Mouse (Mus musculus): ENCODE data around the gene Rab31. TPM values are rescaled to one million over a fixed set of nuclear protein-coding genes. Genes with fewer than 3 reads are reported as not detected.

Rab31 gene
- polyA plus RNA-seq, 1 experiment from 2014 or later, result 60.8 TPM

GRCm38 (mm10) chr17:65743664-65744330, 28.8 kb downstream of the Rab31 start:
- Histone ChIP-seq H3K36me3 (peaks cover 19% of the 10 kb centered on the region), H3K4me1 (replicated peaks) (peaks cover 26% of the 10 kb centered on the region), H3K9me3 (0 out of 2 replicates have a peak, but pooled peaks cover 6% of the 10 kb centered on the region), H3K4me3 (no peak overlapping the region), H3K27me3 (ENCODE audit: insufficient read depth, poor library complexity, severe bottlenecking) (no peaks in the 10 kb centered on the region), H3K27ac (peak overlapping the region; percentile 50; the same call in 1 of the 2 replicates)
- 79% methylated on average over 11 of the region's 11 CpGs for WGBS
- DNase-seq (ENCODE audit: low spot score), result no peak

GRCm38 (mm10) chr17:65742969-65743368, 29.6 kb downstream of the Rab31 start:
- H3K4me3 ChIP-seq, result no peak overlapping the region
- peaks cover 19% of the 10 kb centered on the region for H3K36me3 ChIP-seq
- no peak overlapping the region for H3K27ac ChIP-seq
- H3K27me3 ChIP-seq (ENCODE audit: insufficient read depth, poor library complexity, severe bottlenecking), result no peaks in the 10 kb centered on the region
- 64% methylated on average over 4 of the region's 4 CpGs for WGBS
- H3K9me3 ChIP-seq, result 0 out of 2 replicates have a peak, but pooled peaks cover 6% of the 10 kb centered on the region
- peaks cover 26% of the 10 kb centered on the region for H3K4me1 ChIP-seq (replicated peaks)
- DNase-seq (ENCODE audit: low spot score), result no peak

- 65% methylated on average over 10 of the region's 10 CpGs for WGBS
- Histone ChIP-seq H3K27me3 (ENCODE audit: insufficient read depth, poor library complexity, severe bottlenecking) (no peaks in the 10 kb centered on the region), H3K4me3 (no peak overlapping the region), H3K27ac (no peak overlapping the region), H3K36me3 (peaks cover 19% of the 10 kb centered on the region), H3K9me3 (0 out of 2 replicates have a peak, but pooled peaks cover 6% of the 10 kb centered on the region), H3K4me1 (replicated peaks) (peaks cover 26% of the 10 kb centered on the region)
- no peak for DNase-seq (ENCODE audit: low spot score)
Measured at GRCm38 (mm10) chr17:65742245-65742905, 30.2 kb downstream of the Rab31 start.

- Histone ChIP-seq H3K4me3 (no peak overlapping the region), H3K9me3 (0 out of 2 replicates have a peak, but pooled peaks cover 6% of the 10 kb centered on the region), H3K36me3 (peaks cover 19% of the 10 kb centered on the region), H3K27ac (no peak overlapping the region), H3K4me1 (replicated peaks) (peaks cover 25% of the 10 kb centered on the region), H3K27me3 (ENCODE audit: insufficient read depth, poor library complexity, severe bottlenecking) (no peaks in the 10 kb centered on the region)
- DNase-seq (ENCODE audit: low spot score), result no peak
- 87% methylated on average over 4 of the region's 4 CpGs for WGBS
Measured at GRCm38 (mm10) chr17:65741565-65741964, 31.0 kb downstream of the Rab31 start.

- no peaks in the 10 kb centered on the region for H3K27me3 ChIP-seq (ENCODE audit: insufficient read depth, poor library complexity, severe bottlenecking)
- H3K4me1 ChIP-seq (replicated peaks), result peaks cover 18% of the 10 kb centered on the region
- H3K4me3 ChIP-seq, result no peak overlapping the region
- H3K36me3 ChIP-seq, result peaks cover 13% of the 10 kb centered on the region
- WGBS, result 88% methylated on average over 15 of the region's 15 CpGs
- peak overlapping the region; percentile 64; the same call in 1 of the 2 replicates for H3K27ac ChIP-seq
- 0 out of 2 replicates have a peak, but pooled peaks cover 2% of the 10 kb centered on the region for H3K9me3 ChIP-seq
- no peak for DNase-seq (ENCODE audit: low spot score)
Measured at GRCm38 (mm10) chr17:65739874-65740725, 32.5 kb downstream of the Rab31 start.

- Histone ChIP-seq H3K27ac (no peak overlapping the region), H3K36me3 (no peaks in the 10 kb centered on the region), H3K9me3 (no peaks in the 10 kb centered on the region), H3K4me3 (no peak overlapping the region), H3K27me3 (ENCODE audit: insufficient read depth, poor library complexity, severe bottlenecking) (no peaks in the 10 kb centered on the region), H3K4me1 (replicated peaks) (peaks cover 11% of the 10 kb centered on the region)
- 89% methylated on average over 6 of the region's 6 CpGs for WGBS
- no peak for DNase-seq (ENCODE audit: low spot score)
Measured at GRCm38 (mm10) chr17:65737622-65738021, 34.9 kb downstream of the Rab31 start.

- no peaks in the 10 kb centered on the region for H3K9me3 ChIP-seq
- H3K36me3 ChIP-seq, result no peaks in the 10 kb centered on the region
- no peak overlapping the region for H3K27ac ChIP-seq
- 91% methylated on average over 5 of the region's 5 CpGs for WGBS
- no peaks in the 10 kb centered on the region for H3K27me3 ChIP-seq (ENCODE audit: insufficient read depth, poor library complexity, severe bottlenecking)
- H3K4me1 ChIP-seq (replicated peaks), result peaks cover 7% of the 10 kb centered on the region
- DNase-seq (ENCODE audit: low spot score), result no peak
- H3K4me3 ChIP-seq, result no peak overlapping the region
Measured at GRCm38 (mm10) chr17:65737175-65737574, 35.4 kb downstream of the Rab31 start.

GRCm38 (mm10) chr17:65735088-65735487, 37.5 kb downstream of the Rab31 start:
- Histone ChIP-seq H3K9me3 (no peaks in the 10 kb centered on the region), H3K4me3 (no peak overlapping the region), H3K36me3 (no peaks in the 10 kb centered on the region), H3K4me1 (replicated peaks) (no peaks in the 10 kb centered on the region), H3K27ac (no peak overlapping the region), H3K27me3 (ENCODE audit: insufficient read depth, poor library complexity, severe bottlenecking) (no peaks in the 10 kb centered on the region)
- WGBS, result 94% methylated on average over 2 of the region's 2 CpGs
- no peak for DNase-seq (ENCODE audit: low spot score)

- Histone ChIP-seq H3K4me1 (replicated peaks) (0 out of 2 replicates have a peak, but pooled peaks cover 5% of the 10 kb centered on the region), H3K9me3 (no peaks in the 10 kb centered on the region), H3K27ac (no peak overlapping the region), H3K4me3 (no peak overlapping the region), H3K36me3 (no peaks in the 10 kb centered on the region), H3K27me3 (ENCODE audit: insufficient read depth, poor library complexity, severe bottlenecking) (no peaks in the 10 kb centered on the region)
- no peak for DNase-seq (ENCODE audit: low spot score)
- WGBS, result 93% methylated on average over 4 of the region's 4 CpGs
Measured at GRCm38 (mm10) chr17:65732666-65733065, 39.9 kb downstream of the Rab31 start.

GRCm38 (mm10) chr17:65731710-65732109, 40.8 kb downstream of the Rab31 start:
- 87% methylated on average over 9 of the region's 9 CpGs for WGBS
- Histone ChIP-seq H3K9me3 (no peaks in the 10 kb centered on the region), H3K27me3 (ENCODE audit: insufficient read depth, poor library complexity, severe bottlenecking) (no peaks in the 10 kb centered on the region), H3K36me3 (no peaks in the 10 kb centered on the region), H3K4me3 (no peak overlapping the region), H3K4me1 (replicated peaks) (0 out of 2 replicates have a peak, but pooled peaks cover 5% of the 10 kb centered on the region), H3K27ac (no peak overlapping the region)
- DNase-seq (ENCODE audit: low spot score), result no peak

GRCm38 (mm10) chr17:65729945-65730741, 42.4 kb downstream of the Rab31 start:
- H3K4me1 ChIP-seq (replicated peaks), result peaks cover 12% of the 10 kb centered on the region
- no peak overlapping the region for H3K27ac ChIP-seq
- H3K36me3 ChIP-seq, result no peaks in the 10 kb centered on the region
- no peak overlapping the region for H3K4me3 ChIP-seq
- WGBS, result 80% methylated on average over 16 of the region's 16 CpGs
- H3K9me3 ChIP-seq, result no peaks in the 10 kb centered on the region
- DNase-seq (ENCODE audit: low spot score), result no peak
- H3K27me3 ChIP-seq (ENCODE audit: insufficient read depth, poor library complexity, severe bottlenecking), result no peaks in the 10 kb centered on the region

- 85% methylated on average over 5 of the region's 5 CpGs for WGBS
Measured at GRCm38 (mm10) chr17:65726755-65727154, 45.8 kb downstream of the Rab31 start.

More at GRCm38 (mm10) chr17:65726755-65727154, 45.8 kb downstream of the Rab31 start:
- Histone ChIP-seq H3K27ac (no peak overlapping the region), H3K4me1 (replicated peaks) (peaks cover 12% of the 10 kb centered on the region), H3K4me3 (no peak overlapping the region), H3K9me3 (no peaks in the 10 kb centered on the region), H3K36me3 (peaks cover 10% of the 10 kb centered on the region; the same call in 1 of the 2 replicates), H3K27me3 (ENCODE audit: insufficient read depth, poor library complexity, severe bottlenecking) (no peaks in the 10 kb centered on the region)
- DNase-seq (ENCODE audit: low spot score), result no peak

Measured in hindbrain, embryonic 10.5 days (tissue).